Mouse (Mus musculus) kidney, embryonic 14.5 days (tissue): ENCODE results near the gene Map3k4. TPM values are rescaled to one million over a fixed set of nuclear protein-coding genes. Genes with fewer than 3 reads are reported as not detected.
"Not testable (repeated sequence)": the region's sequence is repeated elsewhere in the genome, so short reads cannot be mapped to it uniquely, and the experiment has no call there.

Source experiments
- ATAC-seq: fragments of 200-750 bp; cut with Nextera tagmentation; 2 replicates; pipeline ENCODE4 v1.8.0; 2017; ENCODE audit warnings: moderate number of reproducible peaks, mild to moderate bottlenecking, moderate TSS enrichment, moderate library complexity; ENCODE audit not compliant: low FRiP score, low TSS enrichment
- H3K27ac ChIP-seq: fragments of 300-500 bp; sonication (generic); 2 replicates; pipeline ENCODE4 v1.5.1; 2014; ENCODE audit warnings: low read depth, mild to moderate bottlenecking, low read length, moderate library complexity, mixed read lengths
- H3K27me3 ChIP-seq: fragments of 300-500 bp; sonication (generic); 2 replicates; pipeline ENCODE4 v1.6.1; 2014; ENCODE audit warnings: mild to moderate bottlenecking, low read length; ENCODE audit not compliant: control insufficient read depth, insufficient read depth
- H3K36me3 ChIP-seq: fragments of 300-500 bp; sonication (generic); 2 replicates; pipeline ENCODE4 v1.6.1; 2014; ENCODE audit warnings: low read length, mixed read lengths; ENCODE audit not compliant: control insufficient read depth, insufficient read depth
- H3K4me1 ChIP-seq: fragments of 300-500 bp; sonication (generic); 2 replicates; pipeline ENCODE4 v1.6.1; 2014; ENCODE audit warnings: low read length, mixed read lengths; ENCODE audit not compliant: control insufficient read depth, insufficient read depth
- H3K4me2 ChIP-seq: fragments of 300-500 bp; sonication (generic); replicated peaks from 2 replicates; pipeline ENCODE4 v1.6.1; 2014; ENCODE audit warnings: low read depth, mild to moderate bottlenecking, low read length
- H3K4me3 ChIP-seq: fragments of 300-500 bp; sonication (generic); 2 replicates; pipeline ENCODE4 v1.5.1; 2014; ENCODE audit warnings: mild to moderate bottlenecking, low read length
- H3K9ac ChIP-seq: fragments of 300-500 bp; sonication (generic); 2 replicates; pipeline ENCODE4 v1.6.1; 2014; ENCODE audit warnings: low read depth, mild to moderate bottlenecking, low read length, moderate library complexity
- H3K9me3 ChIP-seq: fragments of 300-500 bp; sonication (generic); 2 replicates; pipeline ENCODE4 v1.6.1; 2016; ENCODE audit warnings: low read length; ENCODE audit not compliant: control insufficient read depth
- WGBS: fragments of 180-500 bp; shearing (Covaris S2); extraction: QIAGEN DNeasy Blood & Tissue Kit; methylation state at CpG from one replicate; pipeline ENCODE4 v1.1.7; 2014; 5-methylcytosine and 5-hydroxymethylcytosine counted together
- polyA plus RNA-seq: library from polyadenylated mRNA; unstranded; fragments of >200 nt; fragmentation: Nextera tagmentation; extraction: Ambion mirVana; gene quantifications from 2 replicates; pipeline ENCODE4 v1.2.1, GENCODE M21; 2014

Map3k4 gene
- polyA plus RNA-seq, 1 experiment from 2014 or later: 53.0 TPM

DNA sequence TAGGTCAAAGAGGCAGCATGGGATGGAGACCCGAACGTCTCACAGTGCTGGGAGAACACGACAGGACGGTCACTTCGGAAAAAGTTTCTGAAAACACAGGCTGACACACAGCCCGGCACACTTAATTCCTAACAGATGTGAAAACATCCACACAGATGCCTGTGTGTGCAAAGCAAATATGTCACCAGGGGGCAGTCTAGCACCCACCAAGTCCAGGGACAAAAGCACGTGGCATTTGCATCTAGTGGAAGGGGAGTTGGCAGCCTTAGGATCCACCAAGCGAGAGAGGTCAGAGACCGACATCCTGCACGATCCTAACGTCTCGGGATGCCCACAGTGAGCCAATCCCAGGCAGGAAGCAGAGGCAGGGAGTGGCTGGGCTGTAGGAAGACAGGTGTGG lies 92.0 kb downstream of the Map3k4 start:
- Histone ChIP-seq H3K9me3 (no peaks in the 10 kb centered on the region), H3K27me3 (no peaks in the 10 kb centered on the region), H3K27ac (no peak overlapping the region), H3K4me2 (no peak overlapping the region), H3K9ac (no peak overlapping the region), H3K36me3 (peaks cover 59% of the 10 kb centered on the region), H3K4me1 (no peaks in the 10 kb centered on the region), H3K4me3 (no peak overlapping the region)
- 0 out of 2 replicates have a peak, but pooled peaks have one; percentile 38 for ATAC-seq
- 41% methylated on average over 12 of the region's 12 CpGs for WGBS

DNA sequence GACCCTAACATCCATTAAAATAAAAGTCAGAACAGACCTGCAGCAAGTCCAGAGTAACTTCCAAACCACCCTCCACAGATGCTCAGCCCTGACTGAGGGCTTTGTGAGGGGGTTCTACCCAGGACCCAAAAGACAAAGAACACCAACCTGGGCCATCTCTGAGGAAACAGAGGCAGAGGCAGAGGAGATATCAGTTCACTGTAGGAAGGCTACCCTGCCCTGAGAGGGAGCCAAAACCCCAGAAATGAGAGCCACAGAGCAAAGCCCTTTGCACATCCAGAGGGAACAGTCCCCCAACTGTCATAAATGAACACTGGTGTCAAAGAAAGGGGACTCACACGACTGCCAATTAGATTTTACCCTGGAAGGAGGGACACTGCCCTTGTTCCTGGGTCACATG lies 93.4 kb downstream of the Map3k4 start:
- no peak for ATAC-seq
- Histone ChIP-seq H3K9me3 (no peaks in the 10 kb centered on the region), H3K27me3 (no peaks in the 10 kb centered on the region), H3K9ac (no peak overlapping the region), H3K4me3 (no peak overlapping the region), H3K27ac (no peak overlapping the region), H3K4me1 (no peaks in the 10 kb centered on the region), H3K36me3 (peaks cover 55% of the 10 kb centered on the region), H3K4me2 (no peak overlapping the region)
- 40% methylated on average over 1 of the region's 1 CpGs for WGBS

DNA sequence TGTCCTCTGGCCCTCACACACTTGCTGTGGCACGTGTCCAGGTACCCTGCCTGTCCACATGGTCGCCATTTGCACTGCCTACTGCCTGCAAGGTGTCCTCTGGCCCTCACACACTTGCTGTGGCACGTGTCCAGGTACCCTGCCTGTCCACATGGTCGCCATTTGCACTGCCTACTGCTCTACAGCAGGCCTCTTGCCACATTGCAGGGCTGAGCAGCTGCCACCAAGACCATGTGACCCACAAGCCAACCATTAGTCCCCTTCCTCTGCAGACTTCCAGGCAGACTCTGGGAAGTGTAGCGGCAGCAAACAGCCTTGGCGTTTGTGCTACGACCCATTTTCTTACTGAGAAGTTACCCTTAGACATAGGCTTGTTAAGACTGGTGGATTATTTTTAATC lies 94.0 kb downstream of the Map3k4 start:
- not testable (repeated sequence) for H3K4me3 ChIP-seq, H3K4me1 ChIP-seq, H3K4me2 ChIP-seq, H3K27ac ChIP-seq, H3K9me3 ChIP-seq, H3K9ac ChIP-seq, ATAC-seq, H3K27me3 ChIP-seq
- WGBS: 87% methylated on average over 5 of the region's 7 CpGs
- H3K36me3 ChIP-seq: peaks cover 55% of the 10 kb centered on the region

DNA sequence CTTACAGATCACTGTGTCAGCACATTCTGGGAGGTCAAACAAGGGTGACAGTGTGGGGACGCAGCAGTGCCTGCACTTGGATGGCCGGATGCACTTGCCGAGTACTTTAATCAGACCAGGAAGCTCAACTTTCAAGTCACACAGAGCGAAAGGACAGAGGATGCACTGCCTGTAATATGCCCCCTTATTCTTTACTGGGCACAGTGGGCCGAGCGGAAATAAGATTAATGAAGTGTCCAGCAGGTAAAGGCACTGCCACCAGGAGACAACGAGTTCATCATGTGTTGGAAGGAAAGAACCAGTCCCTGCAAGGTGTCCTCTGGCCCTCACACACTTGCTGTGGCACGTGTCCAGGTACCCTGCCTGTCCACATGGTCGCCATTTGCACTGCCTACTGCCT lies 94.5 kb downstream of the Map3k4 start:
- Histone ChIP-seq H3K27ac (no peak overlapping the region), H3K4me2 (no peak overlapping the region), H3K36me3 (peaks cover 52% of the 10 kb centered on the region), H3K4me3 (no peak overlapping the region), H3K9me3 (no peaks in the 10 kb centered on the region), H3K4me1 (no peaks in the 10 kb centered on the region), H3K27me3 (no peaks in the 10 kb centered on the region), H3K9ac (no peak overlapping the region)
- 61% methylated on average over 9 of the region's 9 CpGs for WGBS
- ATAC-seq: peak; percentile 34; the same call in 1 of the 2 replicates

DNA sequence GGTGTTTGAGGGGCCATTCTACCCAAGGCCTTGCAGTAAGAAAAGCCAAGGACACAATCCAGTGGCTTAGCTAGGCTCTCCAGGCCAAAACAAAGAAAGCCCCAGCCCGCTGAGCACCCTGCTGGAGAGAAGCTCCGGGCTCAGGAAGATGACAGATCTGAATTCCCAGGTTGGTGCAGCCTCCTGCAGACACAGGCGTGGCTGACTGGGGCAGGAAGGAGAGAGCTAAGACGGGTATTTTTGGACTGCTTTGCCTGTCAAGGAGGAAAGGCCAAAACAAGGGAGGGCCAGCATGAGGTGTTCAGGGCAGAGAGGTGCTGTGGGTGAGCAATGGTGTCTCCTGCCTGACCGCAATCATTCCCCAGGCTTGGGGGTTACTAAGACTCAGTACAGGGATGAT lies 94.9 kb downstream of the Map3k4 start:
- no peak overlapping the region for H3K9ac ChIP-seq
- no peak overlapping the region for H3K4me3 ChIP-seq
- no peaks in the 10 kb centered on the region for H3K27me3 ChIP-seq
- H3K4me2 ChIP-seq: no peak overlapping the region
- H3K27ac ChIP-seq: no peak overlapping the region
- no peak for ATAC-seq
- peaks cover 50% of the 10 kb centered on the region for H3K36me3 ChIP-seq
- WGBS: 58% methylated on average over 5 of the region's 5 CpGs
- H3K4me1 ChIP-seq: no peaks in the 10 kb centered on the region
- no peaks in the 10 kb centered on the region for H3K9me3 ChIP-seq

DNA sequence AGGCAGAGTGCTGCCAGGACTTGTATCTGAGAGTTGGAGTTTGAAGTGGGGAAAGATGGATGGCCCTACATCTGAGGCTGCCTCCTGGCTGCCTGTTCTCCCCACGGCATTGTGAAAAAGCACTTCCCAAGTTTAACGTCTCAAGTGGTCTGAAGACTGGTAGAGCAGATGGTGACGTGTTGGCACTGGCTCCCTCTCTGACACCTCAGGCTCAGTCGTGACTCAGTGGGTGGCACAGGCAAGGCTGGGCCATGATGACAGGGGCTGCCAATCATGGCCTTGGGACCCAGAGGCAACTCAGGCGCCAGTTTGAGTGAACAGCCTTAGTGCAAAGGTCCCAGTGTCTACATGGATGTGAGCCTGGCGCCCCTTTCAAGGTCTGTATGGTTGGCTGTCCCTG lies 96.7 kb downstream of the Map3k4 start:
- peaks cover 46% of the 10 kb centered on the region for H3K36me3 ChIP-seq
- no peak overlapping the region for H3K27ac ChIP-seq
- H3K4me1 ChIP-seq: no peaks in the 10 kb centered on the region
- H3K4me3 ChIP-seq: no peak overlapping the region
- no peaks in the 10 kb centered on the region for H3K9me3 ChIP-seq
- ATAC-seq: no peak
- H3K27me3 ChIP-seq: no peaks in the 10 kb centered on the region
- WGBS: 39% methylated on average over 6 of the region's 6 CpGs
- no peak overlapping the region for H3K9ac ChIP-seq
- H3K4me2 ChIP-seq: no peak overlapping the region

DNA sequence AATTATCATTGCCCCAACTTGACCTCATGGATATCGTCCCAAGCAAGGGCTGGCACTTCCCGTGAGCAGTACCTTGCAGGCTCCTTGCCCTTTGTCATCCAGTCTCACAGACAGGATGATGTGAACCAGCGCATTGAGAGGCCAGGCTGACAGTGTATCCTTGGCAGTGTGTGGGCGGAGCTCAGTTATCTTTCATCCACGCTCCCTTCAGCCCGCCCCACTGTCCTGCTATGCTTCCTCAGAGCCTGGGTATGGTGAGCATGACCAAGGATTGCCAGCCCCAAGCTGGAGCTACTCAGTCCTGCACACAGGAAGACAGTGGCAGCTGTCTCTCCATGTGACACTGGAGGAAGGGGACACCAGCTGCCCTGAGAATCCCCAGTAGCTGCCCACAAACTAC lies 102.4 kb downstream of the Map3k4 start:
- H3K36me3 ChIP-seq: peaks cover 63% of the 10 kb centered on the region
- H3K27ac ChIP-seq: no peak overlapping the region
- H3K4me1 ChIP-seq: no peaks in the 10 kb centered on the region
- H3K4me3 ChIP-seq: no peak overlapping the region
- H3K9me3 ChIP-seq: no peaks in the 10 kb centered on the region
- no peak overlapping the region for H3K9ac ChIP-seq
- no peak for ATAC-seq
- 68% methylated on average over 6 of the region's 6 CpGs for WGBS
- no peaks in the 10 kb centered on the region for H3K27me3 ChIP-seq
- H3K4me2 ChIP-seq: no peak overlapping the region

- Histone ChIP-seq H3K27ac (no peak overlapping the region), H3K4me2 (no peak overlapping the region), H3K4me3 (no peak overlapping the region), H3K27me3 (no peaks in the 10 kb centered on the region), H3K36me3 (peaks cover 56% of the 10 kb centered on the region), H3K9me3 (no peaks in the 10 kb centered on the region), H3K9ac (no peak overlapping the region), H3K4me1 (no peaks in the 10 kb centered on the region)
- WGBS: 89% methylated on average over 8 of the region's 8 CpGs
- no peak for ATAC-seq
These were observed 105.2 kb downstream of the Map3k4 start for GRCm38 (mm10) chr17:12213430-12213829.

DNA sequence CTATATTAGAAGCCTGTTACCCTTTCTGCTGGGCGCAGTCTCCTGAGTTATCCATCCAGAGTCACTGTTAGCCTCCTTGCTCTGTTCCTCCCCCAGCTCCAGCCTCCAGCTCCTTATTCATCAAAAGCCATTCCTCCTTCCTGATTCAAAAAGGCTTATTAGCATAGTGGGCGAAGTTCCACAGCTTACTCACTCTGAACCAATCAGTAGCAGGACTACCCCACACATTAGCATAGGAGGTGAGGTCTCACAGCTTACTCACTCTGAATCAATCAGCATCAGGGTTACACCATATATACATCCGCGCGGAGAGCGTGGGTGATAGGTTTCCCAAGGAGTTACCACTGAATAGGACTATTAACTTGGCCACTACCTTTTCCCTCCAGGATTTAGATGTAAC lies 106.3 kb downstream of the Map3k4 start:
- Histone ChIP-seq H3K36me3 (peaks cover 47% of the 10 kb centered on the region), H3K9me3 (no peaks in the 10 kb centered on the region), H3K27me3 (no peaks in the 10 kb centered on the region), H3K4me2 (no peak overlapping the region), H3K27ac (no peak overlapping the region), H3K4me3 (no peak overlapping the region), H3K9ac (no peak overlapping the region), H3K4me1 (no peaks in the 10 kb centered on the region)
- ATAC-seq: no peak
- WGBS: 86% methylated on average over 6 of the region's 6 CpGs

- Histone ChIP-seq H3K9me3 (no peaks in the 10 kb centered on the region), H3K27ac (no peak overlapping the region), H3K27me3 (no peaks in the 10 kb centered on the region), H3K36me3 (peaks cover 43% of the 10 kb centered on the region), H3K4me3 (no peak overlapping the region), H3K4me2 (no peak overlapping the region), H3K4me1 (0 out of 2 replicates have a peak, but pooled peaks cover 3% of the 10 kb centered on the region), H3K9ac (no peak overlapping the region)
- no peak for ATAC-seq
- 93% methylated on average over 11 of the region's 11 CpGs for WGBS
These were observed 106.7 kb downstream of the Map3k4 start for GRCm38 (mm10) chr17:12211890-12212289.
